16 mouse cellular contexts compared by ENCODE assay signal in the genomic region with DNA sequence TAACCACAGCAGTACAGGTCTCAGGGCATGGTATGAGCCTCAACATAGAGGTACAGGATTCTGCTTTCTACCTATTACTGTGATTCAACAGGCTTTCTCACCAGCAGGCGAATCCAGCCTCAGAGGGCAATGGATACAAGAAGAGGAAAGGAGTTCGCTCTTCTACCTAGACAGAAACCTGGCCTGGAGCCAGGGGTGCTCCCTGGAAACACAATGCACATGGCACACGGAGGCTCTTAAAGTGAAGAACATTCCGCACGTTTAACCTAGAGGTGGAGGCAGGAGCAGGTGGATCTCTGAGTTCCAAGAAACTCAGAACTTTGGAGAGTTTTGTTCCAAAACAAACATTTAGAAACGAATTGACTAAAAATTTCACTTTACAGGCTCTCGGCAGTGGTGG. TPM values are rescaled to one million over a fixed set of nuclear protein-coding genes. Genes with fewer than 3 reads are reported as not detected.
A peak's percentile ranks its signal among the peaks of the same experiment; 100 is the strongest.
DNase-seq lines count a peak whose midpoint lies in the region; ATAC-seq and TF ChIP-seq lines count a peak whose summit lies in the region.
"Had no signal": no experiment of that assay in that cellular context is flagged by ENCODE, and none has a peak within 500 bp of the region (broad histone marks: within the 10 kb centered on the region; RNA-seq: fewer than 3 reads in every experiment).

No protein-coding gene starts in this region.

- no peak for TF ChIP-seq CTCF in kidney, adult 2 months (conservative IDR thresholded peaks at IDR 0.05; ENCODE audit: insufficient read depth, insufficient read length, low read depth, low read length)

- no peaks in the 10 kb centered on the region for H3K4me1 ChIP-seq in embryonic facial prominence, embryonic 14.5 days (ENCODE audit: control insufficient read depth, insufficient read depth, low read length)
- 0 out of 2 replicates have a peak, but pooled peaks cover 5% of the 10 kb centered on the region for H3K4me1 ChIP-seq in embryonic facial prominence, embryonic 10.5 days
- no peaks in the 10 kb centered on the region for H3K4me1 ChIP-seq in kidney, adult 2 months (ENCODE audit: control insufficient read depth, insufficient read depth, low read length)
- peaks cover 9% of the 10 kb centered on the region; the same call in 1 of the 2 replicates for H3K4me1 ChIP-seq in kidney, embryonic 15.5 days

- H3K36me3 ChIP-seq in embryonic facial prominence, embryonic 14.5 days (ENCODE audit: control insufficient read depth, insufficient read depth, low read length): peaks cover 11% of the 10 kb centered on the region; the same call in 1 of the 2 replicates
- H3K36me3 ChIP-seq in embryonic facial prominence, embryonic 10.5 days (replicated peaks): peaks cover 61% of the 10 kb centered on the region
- no peaks in the 10 kb centered on the region for H3K36me3 ChIP-seq in kidney, adult 2 months (ENCODE audit: control insufficient read depth, insufficient read depth, low read length)
- peaks cover 43% of the 10 kb centered on the region for H3K36me3 ChIP-seq in kidney, embryonic 15.5 days

- DNase-seq in embryonic facial prominence, embryonic 14.5 days (ENCODE audit: low spot score): peak; percentile 41
- DNase-seq in embryonic facial prominence, embryonic 10.5 days (ENCODE audit: low spot score): no peak
- DNase-seq in kidney, adult 2 months: peak; percentile 55
- DNase-seq in kidney, postnatal 25 days: peak; percentile 65 to 67
- DNase-seq in lung, postnatal 14 days: peak; percentile 48
- no peak for DNase-seq in frontal cortex, adult 2 months (ENCODE audit: extremely low spot score in 1 of 2, low spot score in 1 of 2)
- DNase-seq: adrenal gland, postnatal 14 days; B cell, adult 2 months; gastrocnemius, adult 2 months had no signal

- ATAC-seq in embryonic facial prominence, embryonic 14.5 days (ENCODE audit: low read depth): no peak
- no peak for ATAC-seq in kidney, embryonic 15.5 days (replicated peaks; ENCODE audit: low FRiP score)
- ATAC-seq in erythroid progenitor cell, adult 5-6 weeks (replicated peaks; ENCODE audit: low FRiP score, poor library complexity, severe bottlenecking): no peak
- ATAC-seq: forebrain, embryonic 15.5 days; hindbrain, postnatal 0 days had no signal

- WGBS in embryonic facial prominence, embryonic 14.5 days: 68% methylated on average over 7 of the region's 7 CpGs
- WGBS in embryonic facial prominence, embryonic 10.5 days: 94% methylated on average over 7 of the region's 7 CpGs
- WGBS in kidney, adult 2 months: 43% methylated on average over 7 of the region's 7 CpGs
- WGBS in kidney, embryonic 15.5 days: 72% methylated on average over 7 of the region's 7 CpGs

- TF ChIP-seq POLR2A in kidney, adult 2 months (IDR thresholded peaks at IDR 0.05; ENCODE audit: low read depth, low read length): no peak

- H3K4me2 ChIP-seq in embryonic facial prominence, embryonic 14.5 days (ENCODE audit: low read depth, low read length): no peak overlapping the region
- H3K4me2 ChIP-seq in kidney, embryonic 15.5 days: no peak overlapping the region
- H3K4me2 ChIP-seq: forebrain, embryonic 15.5 days; heart, embryonic 11.5 days; neural tube, embryonic 15.5 days had no signal

- no peak overlapping the region for H3K27ac ChIP-seq in embryonic facial prominence, embryonic 14.5 days (replicated peaks; ENCODE audit: low read depth, low read length)
- no peak overlapping the region for H3K27ac ChIP-seq in embryonic facial prominence, embryonic 10.5 days (replicated peaks)
- no peak overlapping the region for H3K27ac ChIP-seq in kidney, adult 2 months (ENCODE audit: insufficient read depth, low read depth, low read length)
- no peak overlapping the region for H3K27ac ChIP-seq in kidney, embryonic 15.5 days
- H3K27ac ChIP-seq: forebrain, embryonic 15.5 days; gastrocnemius, adult 2 months; hindbrain, postnatal 0 days; layer of hippocampus, adult 2 months; neural tube, embryonic 15.5 days had no signal

- no peak overlapping the region for H3K4me3 ChIP-seq in embryonic facial prominence, embryonic 14.5 days (ENCODE audit: low read depth, low read length)
- no peak overlapping the region for H3K4me3 ChIP-seq in embryonic facial prominence, embryonic 10.5 days
- H3K4me3 ChIP-seq in kidney, adult 2 months (ENCODE audit: insufficient read depth, low read depth, low read length): no peak overlapping the region
- H3K4me3 ChIP-seq in kidney, embryonic 15.5 days (replicated peaks): no peak overlapping the region
- H3K4me3 ChIP-seq: forebrain, embryonic 15.5 days; gastrocnemius, adult 2 months; layer of hippocampus, adult 2 months; neural tube, embryonic 15.5 days had no signal

- H3K9ac ChIP-seq in embryonic facial prominence, embryonic 14.5 days (ENCODE audit: low read depth, low read length): no peak overlapping the region
- no peak overlapping the region for H3K9ac ChIP-seq in kidney, embryonic 15.5 days
- H3K9ac ChIP-seq: forebrain, embryonic 15.5 days; neural tube, embryonic 15.5 days had no signal

- H3K27me3 ChIP-seq in embryonic facial prominence, embryonic 14.5 days (replicated peaks; ENCODE audit: control insufficient read depth, insufficient read depth, low read length): no peaks in the 10 kb centered on the region
- H3K27me3 ChIP-seq in embryonic facial prominence, embryonic 10.5 days (replicated peaks; ENCODE audit: low read depth, poor library complexity, severe bottlenecking): no peaks in the 10 kb centered on the region
- H3K27me3 ChIP-seq in kidney, adult 2 months (replicated peaks; ENCODE audit: control insufficient read depth, insufficient read depth, low read length): no peaks in the 10 kb centered on the region
- no peaks in the 10 kb centered on the region for H3K27me3 ChIP-seq in kidney, embryonic 15.5 days
- H3K27me3 ChIP-seq: forebrain, embryonic 15.5 days; neural tube, embryonic 15.5 days had no signal

- no peaks in the 10 kb centered on the region for H3K9me3 ChIP-seq in embryonic facial prominence, embryonic 14.5 days (ENCODE audit: control insufficient read depth, low read length)
- no peaks in the 10 kb centered on the region for H3K9me3 ChIP-seq in embryonic facial prominence, embryonic 10.5 days
- no peaks in the 10 kb centered on the region for H3K9me3 ChIP-seq in kidney, embryonic 15.5 days (replicated peaks)
- H3K9me3 ChIP-seq: forebrain, embryonic 15.5 days; neural tube, embryonic 15.5 days had no signal

RNA-seq across cellular contexts. Expression of a gene that starts 58.6 kb away (rescaled TPM):
- polyA plus RNA-seq in embryonic facial prominence, embryonic 14.5 days (2014; fragmentation: Nextera tagmentation; extraction: Ambion mirVana): 30.1 and 31.0 TPM in 2 replicates
- 88.1 and 92.1 TPM in 2 replicates for polyA plus RNA-seq in embryonic facial prominence, embryonic 10.5 days (2016; fragmentation: Nextera tagmentation; extraction: Ambion mirVana)
- polyA plus RNA-seq in kidney, adult 2 months (2012; rRNA removed): 9.6 and 10.9 TPM in 2 replicates
- 92.2 and 96.8 TPM in 2 replicates for polyA plus RNA-seq in kidney, embryonic 15.5 days (2015; fragmentation: Nextera tagmentation; extraction: Ambion mirVana)
- total RNA-seq in erythroid progenitor cell, adult 5-6 weeks (2015; ENCODE audit: low replicate concordance): 7.5 and 13.0 TPM in 2 replicates
- 13.0 and 14.9 TPM in 2 replicates for total RNA-seq in erythroid progenitor cell, adult 5-6 weeks (2017; ENCODE audit: low replicate concordance)
- polyA plus RNA-seq in frontal cortex, adult 2 months (2012; rRNA removed): 18.7 and 20.9 TPM in 2 replicates

Comparison
In these comparisons a context has a peak if more than half of its experiments do, and no peak if none do; other contexts are left out.
1. DNase-seq: peak in embryonic facial prominence, embryonic 14.5 days (single experiment), kidney, adult 2 months (single experiment), kidney, postnatal 25 days (2 of 2) and lung, postnatal 14 days (single experiment); none in embryonic facial prominence, embryonic 10.5 days (single experiment) and frontal cortex, adult 2 months (0 of 2).